11 mouse cellular contexts compared by ENCODE assay signal in genomic region chr7:24391077-24391476, GRCm38 (mm10). TPM values are rescaled to one million over a fixed set of nuclear protein-coding genes. Genes with fewer than 3 reads are reported as not detected.
A peak's percentile ranks its signal among the peaks of the same experiment; 100 is the strongest.
DNase-seq lines count a peak whose midpoint lies in the region; ATAC-seq and TF ChIP-seq lines count a peak whose summit lies in the region.
"Had no signal": no experiment of that assay in that cellular context is flagged by ENCODE, and none has a peak within 500 bp of the region (broad histone marks: within the 10 kb centered on the region; RNA-seq: fewer than 3 reads in every experiment).

No protein-coding gene starts in this region.

- TF ChIP-seq POLR2A in thymus, adult 2 months (IDR thresholded peaks at IDR 0.05; ENCODE audit: control insufficient read depth, extremely low read depth, insufficient read depth, low read length, poor library complexity): no peak
- no peak for TF ChIP-seq POLR2A in heart, adult 2 months (IDR thresholded peaks at IDR 0.05; ENCODE audit: insufficient read depth, low read depth, low read length)

- no peak for ATAC-seq in midbrain, postnatal 0 days (ENCODE audit: low FRiP score)
- ATAC-seq in midbrain, embryonic 14.5 days (ENCODE audit: low FRiP score, low TSS enrichment): no peak
- peak; percentile 75 for ATAC-seq in limb, embryonic 11.5 days (ENCODE audit: insufficient number of reproducible peaks, low FRiP score, low TSS enrichment, low read depth)
- ATAC-seq: liver, postnatal 0 days had no signal

- no peak for TF ChIP-seq CTCF in midbrain, postnatal 0 days (IDR thresholded peaks at IDR 0.05)
- TF ChIP-seq CTCF in thymus, adult 2 months (IDR thresholded peaks at IDR 0.05; ENCODE audit: borderline replicate concordance, control insufficient read depth, extremely low read depth, insufficient read depth, low read length, poor library complexity): no peak
- no peak for TF ChIP-seq CTCF in heart, adult 2 months (IDR thresholded peaks at IDR 0.05)

- TF ChIP-seq EP300 in heart, adult 2 months (IDR thresholded peaks at IDR 0.05; ENCODE audit: insufficient read depth, low read depth, low read length): no peak

- no peaks in the 10 kb centered on the region for H3K27me3 ChIP-seq in midbrain, postnatal 0 days (ENCODE audit: insufficient read depth, low read length)
- H3K27me3 ChIP-seq in midbrain, embryonic 14.5 days (ENCODE audit: control insufficient read depth, insufficient read depth, low read length): no peaks in the 10 kb centered on the region
- no peaks in the 10 kb centered on the region for H3K27me3 ChIP-seq in limb, embryonic 11.5 days (ENCODE audit: control insufficient read depth, insufficient read depth, low read length)
- no peaks in the 10 kb centered on the region for H3K27me3 ChIP-seq in thymus, adult 2 months (ENCODE audit: control insufficient read depth, insufficient read depth, low read length)
- H3K27me3 ChIP-seq in heart, adult 2 months (ENCODE audit: control insufficient read depth, insufficient read depth, low read length): no peaks in the 10 kb centered on the region

- H3K36me3 ChIP-seq in midbrain, postnatal 0 days (ENCODE audit: insufficient read depth, low read length): no peaks in the 10 kb centered on the region
- no peaks in the 10 kb centered on the region for H3K36me3 ChIP-seq in midbrain, embryonic 14.5 days (ENCODE audit: control insufficient read depth, insufficient read depth, low read length)
- H3K36me3 ChIP-seq in limb, embryonic 11.5 days (ENCODE audit: control insufficient read depth, insufficient read depth, low read length): no peaks in the 10 kb centered on the region
- peaks cover under 1% of the 10 kb centered on the region for H3K36me3 ChIP-seq in thymus, adult 2 months (ENCODE audit: control insufficient read depth, insufficient read depth, low read length)
- H3K36me3 ChIP-seq in heart, adult 2 months (ENCODE audit: control insufficient read depth, insufficient read depth, low read length): no peaks in the 10 kb centered on the region

- no peak overlapping the region for H3K27ac ChIP-seq in midbrain, postnatal 0 days (ENCODE audit: low read depth, low read length)
- no peak overlapping the region for H3K27ac ChIP-seq in midbrain, embryonic 14.5 days (replicated peaks; ENCODE audit: low read depth, low read length)
- peak overlapping the region; percentile 70 for H3K27ac ChIP-seq in limb, embryonic 11.5 days (replicated peaks; ENCODE audit: low read depth, low read length)
- no peak overlapping the region for H3K27ac ChIP-seq in thymus, adult 2 months (ENCODE audit: control insufficient read depth, insufficient read depth, low read length)
- H3K27ac ChIP-seq in heart, adult 2 months: no peak overlapping the region

- H3K4me3 ChIP-seq in midbrain, postnatal 0 days (ENCODE audit: low read depth, low read length): no peak overlapping the region
- H3K4me3 ChIP-seq in midbrain, embryonic 14.5 days (replicated peaks; ENCODE audit: low read depth, low read length): no peak overlapping the region
- no peak overlapping the region for H3K4me3 ChIP-seq in limb, embryonic 11.5 days (ENCODE audit: low read depth, low read length)
- no peak overlapping the region for H3K4me3 ChIP-seq in thymus, adult 2 months (ENCODE audit: control insufficient read depth, insufficient read depth, low read length)
- H3K4me3 ChIP-seq in heart, adult 2 months: no peak overlapping the region

- H3K79me2 ChIP-seq in heart, adult 2 months (replicated peaks; ENCODE audit: control insufficient read depth, insufficient read depth, low read length): no peaks in the 10 kb centered on the region; the same call in 1 of the 2 replicates

- no peak overlapping the region for H3K4me2 ChIP-seq in midbrain, postnatal 0 days (ENCODE audit: low read depth, low read length, poor library complexity, severe bottlenecking)
- H3K4me2 ChIP-seq in midbrain, embryonic 14.5 days (ENCODE audit: low read length): no peak overlapping the region
- peak overlapping the region; percentile 27; the same call in 1 of the 2 replicates for H3K4me2 ChIP-seq in limb, embryonic 11.5 days (ENCODE audit: low read depth, severe bottlenecking)

- WGBS in midbrain, postnatal 0 days: 49% methylated on average over 5 of the region's 5 CpGs
- WGBS in midbrain, embryonic 14.5 days: 39% methylated on average over 5 of the region's 5 CpGs
- WGBS in limb, embryonic 11.5 days: 0% methylated on average over 4 of the region's 5 CpGs
- 74% methylated on average over 5 of the region's 5 CpGs for WGBS in thymus, adult 2 months
- WGBS in heart, adult 2 months: 41% methylated on average over 5 of the region's 5 CpGs

- intact Hi-C loops in heart, adult 2 months (cut with DNase I): no loop called here

- H3K9me3 ChIP-seq in midbrain, postnatal 0 days (ENCODE audit: low read length): no peaks in the 10 kb centered on the region
- H3K9me3 ChIP-seq in midbrain, embryonic 14.5 days (ENCODE audit: control insufficient read depth, low read length): no peaks in the 10 kb centered on the region
- no peaks in the 10 kb centered on the region for H3K9me3 ChIP-seq in limb, embryonic 11.5 days (ENCODE audit: control insufficient read depth, low read length)

- no peaks in the 10 kb centered on the region for H3K4me1 ChIP-seq in midbrain, postnatal 0 days (ENCODE audit: insufficient read depth, low read length)
- H3K4me1 ChIP-seq in midbrain, embryonic 14.5 days (ENCODE audit: control insufficient read depth, insufficient read depth, low read length): no peaks in the 10 kb centered on the region
- peaks cover 25% of the 10 kb centered on the region for H3K4me1 ChIP-seq in limb, embryonic 11.5 days (ENCODE audit: control insufficient read depth, insufficient read depth, low read length)
- peaks cover 19% of the 10 kb centered on the region for H3K4me1 ChIP-seq in thymus, adult 2 months (replicated peaks; ENCODE audit: control insufficient read depth, insufficient read depth, low read length)
- H3K4me1 ChIP-seq in heart, adult 2 months (ENCODE audit: control insufficient read depth, insufficient read depth, low read length): no peaks in the 10 kb centered on the region; the same call in 1 of the 2 replicates

- H3K9ac ChIP-seq in midbrain, postnatal 0 days (replicated peaks; ENCODE audit: low read length, poor library complexity, severe bottlenecking): no peak overlapping the region
- no peak overlapping the region; the same call in 1 of the 2 replicates for H3K9ac ChIP-seq in midbrain, embryonic 14.5 days (replicated peaks; ENCODE audit: low read length)
- no peak overlapping the region for H3K9ac ChIP-seq in limb, embryonic 11.5 days (ENCODE audit: low read length)
- no peak overlapping the region for H3K9ac ChIP-seq in heart, adult 2 months (ENCODE audit: low read depth, low read length)
- H3K9ac ChIP-seq: liver, postnatal 0 days had no signal

- DNase-seq in adrenal gland, postnatal 14 days: peak; percentile 54
- DNase-seq in adrenal gland, postnatal 4 days (ENCODE audit: low spot score in 2 of 2): no peak
- peak; percentile 54 for DNase-seq in midbrain, postnatal 0 days (ENCODE audit: low spot score)
- DNase-seq in midbrain, embryonic 14.5 days: no peak
- peak; percentile 76 for DNase-seq in limb, embryonic 11.5 days (ENCODE audit: low spot score)
- no peak for DNase-seq in spleen, postnatal 36 days (ENCODE audit: low spot score in 2 of 2)
- DNase-seq in thymus, adult 2 months: no peak
- no peak for DNase-seq in heart, adult 2 months
- DNase-seq: liver, postnatal 0 days had no signal

RNA-seq across cellular contexts. Expression of gene Smg9, which starts 8.3 kb away (rescaled TPM):
- total RNA-seq in adrenal gland, postnatal 14 days (2021): 17.3 and 26.7 TPM in 2 replicates
- total RNA-seq in adrenal gland, postnatal 4 days (2021): 10 to 100 TPM; 25.6 to 32.3 TPM
- 34.2 and 50.0 TPM in 2 replicates for total RNA-seq in midbrain, postnatal 0 days (2014; rRNA removed)
- 28.7 and 30.1 TPM in 2 replicates for polyA plus RNA-seq in midbrain, postnatal 0 days (2015; fragmentation: Nextera tagmentation; extraction: Ambion mirVana)
- polyA plus RNA-seq in midbrain, embryonic 14.5 days (2014; fragmentation: Nextera tagmentation; extraction: Ambion mirVana): 32.9 and 33.3 TPM in 2 replicates
- 20.2 and 22.1 TPM in 2 replicates for polyA plus RNA-seq in limb, embryonic 11.5 days (2014; fragmentation: Nextera tagmentation; extraction: Ambion mirVana)
- 166 and 168 TPM in 2 replicates for polyA plus RNA-seq in thymus, adult 2 months (2012; rRNA removed)
- total RNA-seq in heart, adult 2 months (2021): 1 to 10 TPM; 5.9 to 6.6 TPM
- 19.2 and 21.4 TPM in 2 replicates for polyA plus RNA-seq in heart, adult 2 months (2012; rRNA removed)

RNA-seq across cellular contexts. Expression of gene Kcnn4, which starts 21.0 kb away (rescaled TPM):
- 4.9 and 7.3 TPM in 2 replicates for total RNA-seq in adrenal gland, postnatal 14 days (2021)
- 1 to 10 TPM; 3.0 to 7.3 TPM for total RNA-seq in adrenal gland, postnatal 4 days (2021)
- total RNA-seq in midbrain, postnatal 0 days (2014; rRNA removed): 0.27 and 2.5 TPM in 2 replicates
- polyA plus RNA-seq in midbrain, postnatal 0 days (2015; fragmentation: Nextera tagmentation; extraction: Ambion mirVana): 0.81 and 1.1 TPM in 2 replicates
- 0.43 and 0.45 TPM in 2 replicates for polyA plus RNA-seq in midbrain, embryonic 14.5 days (2014; fragmentation: Nextera tagmentation; extraction: Ambion mirVana)
- 2.6 and 2.7 TPM in 2 replicates for polyA plus RNA-seq in limb, embryonic 11.5 days (2014; fragmentation: Nextera tagmentation; extraction: Ambion mirVana)
- 402 and 429 TPM in 2 replicates for polyA plus RNA-seq in thymus, adult 2 months (2012; rRNA removed)
- total RNA-seq in heart, adult 2 months (2021): 1 to 10 TPM in 1 of 2 experiments, under 1 TPM in 1; 0.91 to 1.1 TPM
- polyA plus RNA-seq in heart, adult 2 months (2012; rRNA removed): 1.2 and 1.9 TPM in 2 replicates

RNA-seq across cellular contexts. Expression of gene Lypd5, which starts 42.1 kb away (rescaled TPM):
- total RNA-seq in adrenal gland, postnatal 14 days (2021): not detected in 2 replicates
- not detected for total RNA-seq in adrenal gland, postnatal 4 days (2021)
- 0.44 TPM in 1 of 2 replicates, not detected in the other for total RNA-seq in midbrain, postnatal 0 days (2014; rRNA removed)
- polyA plus RNA-seq in midbrain, postnatal 0 days (2015; fragmentation: Nextera tagmentation; extraction: Ambion mirVana): not detected in 2 replicates
- not detected in 2 replicates for polyA plus RNA-seq in midbrain, embryonic 14.5 days (2014; fragmentation: Nextera tagmentation; extraction: Ambion mirVana)
- polyA plus RNA-seq in limb, embryonic 11.5 days (2014; fragmentation: Nextera tagmentation; extraction: Ambion mirVana): not detected in 2 replicates
- 0.85 and 1.00 TPM in 2 replicates for polyA plus RNA-seq in thymus, adult 2 months (2012; rRNA removed)
- not detected for total RNA-seq in heart, adult 2 months (2021)
- not detected in 2 replicates for polyA plus RNA-seq in heart, adult 2 months (2012; rRNA removed)
- polyA plus RNA-seq: cortical plate, adult 2 months; heart, postnatal 0 days had no signal

RNA-seq across cellular contexts. Expression of gene Tescl, which starts 57.3 kb away (rescaled TPM):
- not detected in 2 replicates for total RNA-seq in adrenal gland, postnatal 14 days (2021)
- total RNA-seq in adrenal gland, postnatal 4 days (2021): under 1 TPM; 0.36 to 0.37 TPM
- not detected in 2 replicates for total RNA-seq in midbrain, postnatal 0 days (2014; rRNA removed)
- 0.19 TPM in 1 of 2 replicates, not detected in the other for polyA plus RNA-seq in midbrain, postnatal 0 days (2015; fragmentation: Nextera tagmentation; extraction: Ambion mirVana)
- polyA plus RNA-seq in midbrain, embryonic 14.5 days (2014; fragmentation: Nextera tagmentation; extraction: Ambion mirVana): not detected in 2 replicates
- polyA plus RNA-seq in limb, embryonic 11.5 days (2014; fragmentation: Nextera tagmentation; extraction: Ambion mirVana): not detected in 2 replicates
- 0.12 TPM in 1 of 2 replicates, not detected in the other for polyA plus RNA-seq in thymus, adult 2 months (2012; rRNA removed)
- not detected for total RNA-seq in heart, adult 2 months (2021)
- polyA plus RNA-seq in heart, adult 2 months (2012; rRNA removed): 0.35 and 0.66 TPM in 2 replicates
- polyA plus RNA-seq: liver, postnatal 0 days had no signal

Comparison
In these comparisons a context has a peak if more than half of its experiments do, and no peak if none do; other contexts are left out.
1. DNase-seq: peak in adrenal gland, postnatal 14 days (single experiment), midbrain, postnatal 0 days (single experiment) and limb, embryonic 11.5 days (single experiment); none in adrenal gland, postnatal 4 days (0 of 2), midbrain, embryonic 14.5 days (single experiment), spleen, postnatal 36 days (0 of 2), thymus, adult 2 months (single experiment) and heart, adult 2 months (0 of 2).
2. RNA of gene Kcnn4, which starts 21.0 kb away (polyA plus RNA-seq): 402 to 429 TPM in thymus, adult 2 months; 2.6 to 2.7 TPM in limb, embryonic 11.5 days, 1.2 to 1.9 TPM in heart, adult 2 months, 0.81 to 1.1 TPM in midbrain, postnatal 0 days and 0.43 to 0.45 TPM in midbrain, embryonic 14.5 days; every median in the first group is over 100 times any median in the second.